In the genomic region with DNA sequence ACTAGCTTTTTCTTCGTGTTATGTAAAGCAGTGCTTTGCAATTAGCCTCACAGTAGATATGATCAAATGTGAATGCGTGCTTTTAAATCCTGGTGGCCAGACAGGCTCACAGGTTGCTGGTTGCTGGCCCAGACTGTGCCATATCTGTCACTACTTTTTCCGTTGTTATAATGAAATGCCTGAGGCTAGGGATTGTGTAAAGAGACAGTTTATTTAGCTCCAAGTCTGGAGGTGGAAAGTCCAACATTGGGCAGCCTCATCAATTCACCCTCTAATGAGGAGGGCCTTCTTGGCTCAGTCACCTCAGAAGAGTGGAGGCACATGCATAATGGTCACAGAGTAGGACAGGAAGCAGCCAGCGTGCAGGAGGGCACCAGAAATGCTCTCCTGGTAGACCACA, we compare ENCODE assay signal across 19 mouse cellular contexts. TPM values are rescaled to one million over a fixed set of nuclear protein-coding genes. Genes with fewer than 3 reads are reported as not detected.
A peak's percentile ranks its signal among the peaks of the same experiment; 100 is the strongest.
DNase-seq lines count a peak whose midpoint lies in the region; ATAC-seq and TF ChIP-seq lines count a peak whose summit lies in the region.
"Had no signal": no experiment of that assay in that cellular context is flagged by ENCODE, and none has a peak within 500 bp of the region (broad histone marks: within the 10 kb centered on the region; RNA-seq: fewer than 3 reads in every experiment).

No protein-coding gene starts in this region.

- H3K9ac ChIP-seq in forebrain, embryonic 13.5 days: no peak overlapping the region
- no peak overlapping the region for H3K9ac ChIP-seq in forebrain, embryonic 15.5 days (replicated peaks)
- no peak overlapping the region for H3K9ac ChIP-seq in limb, embryonic 13.5 days
- H3K9ac ChIP-seq in embryonic facial prominence, embryonic 14.5 days (ENCODE audit: low read depth, low read length): no peak overlapping the region
- H3K9ac ChIP-seq: heart, embryonic 13.5 days; liver, embryonic 15.5 days had no signal

- no peaks in the 10 kb centered on the region for H3K36me3 ChIP-seq in forebrain, embryonic 13.5 days (ENCODE audit: poor library complexity, severe bottlenecking)
- no peaks in the 10 kb centered on the region for H3K36me3 ChIP-seq in forebrain, embryonic 15.5 days
- no peaks in the 10 kb centered on the region for H3K36me3 ChIP-seq in limb, embryonic 13.5 days
- no peaks in the 10 kb centered on the region for H3K36me3 ChIP-seq in limb, embryonic 10.5 days
- H3K36me3 ChIP-seq in embryonic facial prominence, embryonic 14.5 days (ENCODE audit: control insufficient read depth, insufficient read depth, low read length): no peaks in the 10 kb centered on the region
- H3K36me3 ChIP-seq: G1E; heart, embryonic 13.5 days; liver, embryonic 15.5 days had no signal

- peaks cover 32% of the 10 kb centered on the region for H3K4me1 ChIP-seq in forebrain, embryonic 13.5 days
- H3K4me1 ChIP-seq in forebrain, embryonic 15.5 days: peaks cover 17% of the 10 kb centered on the region
- H3K4me1 ChIP-seq in limb, embryonic 13.5 days: peaks cover 23% of the 10 kb centered on the region
- H3K4me1 ChIP-seq in limb, embryonic 10.5 days: peaks cover 19% of the 10 kb centered on the region
- H3K4me1 ChIP-seq in embryonic facial prominence, embryonic 14.5 days (ENCODE audit: control insufficient read depth, insufficient read depth, low read length): peaks cover 3% of the 10 kb centered on the region; the same call in 1 of the 2 replicates
- H3K4me1 ChIP-seq: liver, embryonic 15.5 days had no signal

- no peak for TF ChIP-seq CTCF in brain, embryonic 14.5 days (IDR thresholded peaks at IDR 0.05; ENCODE audit: borderline replicate concordance, extremely low read depth, insufficient read depth, insufficient read length)

- H3K4me2 ChIP-seq in forebrain, embryonic 13.5 days: no peak overlapping the region
- H3K4me2 ChIP-seq in forebrain, embryonic 15.5 days (replicated peaks): no peak overlapping the region
- no peak overlapping the region for H3K4me2 ChIP-seq in limb, embryonic 13.5 days (replicated peaks)
- no peak overlapping the region for H3K4me2 ChIP-seq in embryonic facial prominence, embryonic 14.5 days (ENCODE audit: low read depth, low read length)
- H3K4me2 ChIP-seq: heart, embryonic 13.5 days; liver, embryonic 15.5 days had no signal

- H3K27me3 ChIP-seq in forebrain, embryonic 13.5 days: no peaks in the 10 kb centered on the region
- H3K27me3 ChIP-seq in forebrain, embryonic 15.5 days: no peaks in the 10 kb centered on the region
- H3K27me3 ChIP-seq in limb, embryonic 13.5 days: no peaks in the 10 kb centered on the region
- no peaks in the 10 kb centered on the region for H3K27me3 ChIP-seq in limb, embryonic 10.5 days (ENCODE audit: low read depth, poor library complexity, severe bottlenecking)
- H3K27me3 ChIP-seq in embryonic facial prominence, embryonic 14.5 days (replicated peaks; ENCODE audit: control insufficient read depth, insufficient read depth, low read length): no peaks in the 10 kb centered on the region
- H3K27me3 ChIP-seq: heart, embryonic 13.5 days; liver, embryonic 15.5 days had no signal

- WGBS in forebrain, embryonic 13.5 days: 64% methylated on average over 4 of the region's 4 CpGs
- WGBS in forebrain, embryonic 15.5 days: 48% methylated on average over 4 of the region's 4 CpGs
- 49% methylated on average over 4 of the region's 4 CpGs for WGBS in limb, embryonic 13.5 days
- WGBS in limb, embryonic 10.5 days: 78% methylated on average over 4 of the region's 4 CpGs
- WGBS in embryonic facial prominence, embryonic 14.5 days: 47% methylated on average over 4 of the region's 4 CpGs

- DNase-seq in limb, embryonic 10.5 days (ENCODE audit: low spot score): no peak
- peak; percentile 54 for DNase-seq in brain, embryonic 14.5 days (ENCODE audit: low read depth)
- peak; percentile 27 for DNase-seq in embryonic facial prominence, embryonic 14.5 days (ENCODE audit: low spot score)
- no peak for DNase-seq in urinary bladder, postnatal 10 days (ENCODE audit: low spot score)
- DNase-seq: cerebellum, adult 11-12 months; cerebellum, postnatal 14 days; heart, postnatal 14 days; kidney, postnatal 10 days; lung, postnatal 10 days; midbrain, embryonic 14.5 days had no signal

- peak overlapping the region; percentile 44; the same call in 1 of the 2 replicates for H3K27ac ChIP-seq in forebrain, embryonic 13.5 days
- no peak overlapping the region for H3K27ac ChIP-seq in forebrain, embryonic 15.5 days (replicated peaks)
- H3K27ac ChIP-seq in limb, embryonic 13.5 days: peak overlapping the region; percentile 84; the same call in 1 of the 2 replicates
- H3K27ac ChIP-seq in limb, embryonic 10.5 days: no peak overlapping the region
- H3K27ac ChIP-seq in embryonic facial prominence, embryonic 14.5 days (replicated peaks; ENCODE audit: low read depth, low read length): no peak overlapping the region
- H3K27ac ChIP-seq: heart, embryonic 13.5 days; hindbrain, postnatal 0 days; liver, embryonic 15.5 days had no signal

- no peak for TF ChIP-seq POLR2A in brain, embryonic 14.5 days (IDR thresholded peaks at IDR 0.05; ENCODE audit: borderline replicate concordance, extremely low read depth, insufficient read depth, insufficient read length, poor library complexity, severe bottlenecking)

- ATAC-seq in forebrain, embryonic 13.5 days: no peak
- ATAC-seq in forebrain, embryonic 15.5 days (replicated peaks): no peak
- ATAC-seq in limb, embryonic 13.5 days (ENCODE audit: low FRiP score, low read depth): no peak
- no peak for ATAC-seq in embryonic facial prominence, embryonic 14.5 days (ENCODE audit: low read depth)
- ATAC-seq: hindbrain, postnatal 0 days; intestine, embryonic 16.5 days; Patski had no signal

- no peaks in the 10 kb centered on the region; the same call in 1 of the 2 replicates for H3K9me3 ChIP-seq in forebrain, embryonic 13.5 days (replicated peaks)
- H3K9me3 ChIP-seq in forebrain, embryonic 15.5 days: 0 out of 2 replicates have a peak, but pooled peaks cover 7% of the 10 kb centered on the region
- H3K9me3 ChIP-seq in limb, embryonic 13.5 days: no peaks in the 10 kb centered on the region; the same call in 1 of the 2 replicates
- no peaks in the 10 kb centered on the region for H3K9me3 ChIP-seq in limb, embryonic 10.5 days (replicated peaks)
- H3K9me3 ChIP-seq in embryonic facial prominence, embryonic 14.5 days (ENCODE audit: control insufficient read depth, low read length): 0 out of 2 replicates have a peak, but pooled peaks cover 3% of the 10 kb centered on the region
- H3K9me3 ChIP-seq: liver, embryonic 15.5 days had no signal

- no peak overlapping the region for H3K4me3 ChIP-seq in forebrain, embryonic 13.5 days
- no peak overlapping the region for H3K4me3 ChIP-seq in forebrain, embryonic 15.5 days
- H3K4me3 ChIP-seq in limb, embryonic 13.5 days: no peak overlapping the region
- H3K4me3 ChIP-seq in limb, embryonic 10.5 days: no peak overlapping the region
- H3K4me3 ChIP-seq in embryonic facial prominence, embryonic 14.5 days (ENCODE audit: low read depth, low read length): no peak overlapping the region
- H3K4me3 ChIP-seq: heart, embryonic 13.5 days; liver, embryonic 15.5 days had no signal

RNA-seq across cellular contexts. Expression of a gene that starts 31.2 kb away (rescaled TPM):
- 20.0 and 22.8 TPM in 2 replicates for polyA plus RNA-seq in forebrain, embryonic 13.5 days (2015; fragmentation: Nextera tagmentation; extraction: Ambion mirVana)
- polyA plus RNA-seq in forebrain, embryonic 15.5 days (2015; fragmentation: Nextera tagmentation; extraction: Ambion mirVana): 26.8 and 30.2 TPM in 2 replicates
- 3.8 and 4.0 TPM in 2 replicates for polyA plus RNA-seq in limb, embryonic 13.5 days (2015; fragmentation: Nextera tagmentation; extraction: Ambion mirVana)
- polyA plus RNA-seq in limb, embryonic 10.5 days (2016; fragmentation: Nextera tagmentation; extraction: Ambion mirVana): 2.5 and 3.5 TPM in 2 replicates
- polyA plus RNA-seq in brain, embryonic 14.5 days (2012; rRNA removed): 43.3 and 69.2 TPM in 2 replicates
- 7.0 and 9.6 TPM in 2 replicates for polyA plus RNA-seq in embryonic facial prominence, embryonic 14.5 days (2014; fragmentation: Nextera tagmentation; extraction: Ambion mirVana)
- polyA plus RNA-seq: G1E had no signal

Comparison
In these comparisons a context has a peak if more than half of its experiments do, and no peak if none do; other contexts are left out.
1. H3K27ac ChIP-seq: peak in forebrain, embryonic 13.5 days (single experiment) and limb, embryonic 13.5 days (single experiment); none in forebrain, embryonic 15.5 days (single experiment), limb, embryonic 10.5 days (single experiment) and embryonic facial prominence, embryonic 14.5 days (single experiment).
2. DNase-seq: peak in brain, embryonic 14.5 days (single experiment) and embryonic facial prominence, embryonic 14.5 days (single experiment); none in limb, embryonic 10.5 days (single experiment) and urinary bladder, postnatal 10 days (single experiment).